Mouse (Mus musculus) lung, postnatal 36 days (tissue): ENCODE results near the gene Ada.
"Not testable (repeated sequence)": the region's sequence is repeated elsewhere in the genome, so short reads cannot be mapped to it uniquely, and the experiment has no call there.

Experiments used
- DNase-seq: peaks from one replicate; pipeline ENCODE4 v3.0.0; 2022; ENCODE audit warnings: mixed read lengths

The Ada gene

GRCm38 (mm10) chr2:163693716-163694314 is 56.2 kb downstream of the Ada start:
- DNase-seq = peak; percentile 75

DNA sequence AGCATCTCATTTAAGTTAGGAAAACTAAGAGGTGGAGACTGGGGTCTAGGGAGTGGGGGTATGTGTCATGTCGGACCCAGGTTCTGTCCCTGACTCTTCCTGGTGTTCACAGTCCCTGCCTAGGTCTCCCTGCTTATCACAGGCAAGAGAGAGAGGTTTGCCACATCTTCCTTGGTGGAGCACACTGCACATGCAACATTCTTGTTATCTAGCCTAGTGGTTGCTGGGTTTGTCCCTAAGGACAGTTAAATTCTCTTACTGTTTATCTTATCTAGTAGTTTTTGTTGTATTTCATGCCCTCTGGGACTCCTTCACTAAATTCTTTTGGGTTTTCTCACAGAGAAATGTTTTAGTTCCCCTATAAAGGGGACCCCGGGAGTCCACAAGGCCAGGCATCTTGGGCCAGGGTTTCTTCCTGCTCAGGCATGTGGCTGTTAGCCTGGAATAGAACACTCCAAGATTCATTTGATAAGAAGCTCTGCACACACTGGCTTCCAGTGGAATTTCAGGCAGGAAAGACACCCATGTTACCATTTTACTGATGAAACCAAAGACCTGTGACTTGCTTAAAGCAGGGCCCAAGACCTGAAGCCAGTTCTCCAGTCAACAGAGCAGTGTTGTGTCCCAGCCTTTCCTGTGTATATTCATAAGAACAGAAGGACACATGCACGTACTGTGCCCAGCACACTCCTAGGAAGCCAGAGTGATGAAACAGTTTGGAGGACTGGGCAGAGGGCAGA is 57.0 kb downstream of the Ada start:
- DNase-seq = no peak

DNA sequence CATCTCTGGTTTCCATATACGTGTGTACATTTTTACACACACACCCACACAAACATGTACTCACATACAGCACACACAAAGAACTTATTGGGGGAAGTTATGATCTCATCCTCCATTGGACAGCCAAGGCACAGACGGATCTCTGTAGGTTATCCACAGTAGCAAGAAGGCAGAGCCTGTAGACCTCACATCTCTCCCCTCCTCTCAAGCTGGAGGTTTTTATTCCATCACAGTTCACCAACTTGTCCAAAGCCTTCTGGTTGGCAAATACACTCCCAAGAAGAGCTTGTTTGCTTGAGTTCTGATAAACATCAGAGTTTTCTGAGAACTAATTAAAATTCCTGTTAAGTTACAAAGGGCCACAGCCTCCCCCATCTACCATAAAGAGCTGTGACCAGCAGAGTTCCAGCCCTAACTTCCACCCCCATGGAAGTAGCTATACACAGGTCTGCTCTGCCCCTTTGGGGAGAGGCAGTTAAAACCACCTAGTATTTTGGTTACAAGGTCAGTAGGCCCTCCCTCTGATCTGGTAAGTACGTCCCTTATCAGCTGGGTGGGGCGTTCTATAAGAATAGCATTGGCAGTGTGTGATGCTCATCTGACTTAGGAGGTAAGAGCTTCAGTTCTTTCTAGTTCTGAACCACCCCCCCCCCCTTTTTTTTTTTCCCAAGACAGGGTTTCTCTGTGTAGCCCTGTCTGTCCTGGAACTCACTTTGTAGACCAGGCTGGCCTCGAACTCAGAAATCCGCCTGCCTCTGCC is 58.0 kb downstream of the Ada start:
- DNase-seq = no peak

DNA sequence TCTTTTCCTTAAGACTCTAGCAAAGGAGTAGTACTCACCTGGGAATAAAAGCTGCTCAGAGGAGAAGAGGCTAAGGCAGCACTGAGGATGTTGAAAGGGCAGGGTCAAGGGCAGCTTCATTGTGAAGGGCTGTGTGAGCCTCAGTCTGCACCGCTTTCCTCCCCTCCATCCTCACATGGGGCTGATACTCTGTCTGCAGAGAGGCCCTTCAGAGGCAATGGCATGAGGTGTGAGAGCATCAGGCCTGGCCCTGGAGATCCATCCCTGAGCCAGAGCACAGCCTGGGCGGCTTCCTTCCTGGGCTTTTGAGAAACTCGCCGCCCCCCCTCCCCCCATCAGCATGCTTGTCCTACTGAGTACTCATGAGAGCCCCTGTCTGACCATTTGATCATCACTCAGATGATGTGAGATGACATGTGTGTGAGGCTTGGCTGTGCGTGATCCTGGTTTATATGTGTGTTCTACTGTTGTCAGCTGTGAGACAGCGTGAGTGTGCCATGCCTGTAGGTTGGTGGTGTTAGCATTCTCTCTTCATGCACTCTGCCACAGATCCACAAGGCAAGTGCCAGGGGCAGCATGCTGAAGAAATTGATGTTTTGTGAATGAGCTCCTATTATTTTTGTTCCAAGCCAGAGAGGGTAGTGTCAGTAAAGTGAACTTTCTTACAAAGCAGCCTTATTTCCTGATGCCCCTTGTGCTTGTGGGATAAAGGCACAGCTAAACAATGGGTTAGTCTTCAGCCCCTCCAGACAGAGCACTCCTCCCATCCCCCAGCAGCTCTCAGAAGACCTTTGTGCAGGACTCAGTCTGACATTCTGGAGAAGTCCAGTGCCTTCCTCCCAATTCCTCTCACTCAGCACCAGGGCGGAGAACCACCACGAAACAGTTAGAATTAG is 59.4 kb downstream of the Ada start:
- no peak for DNase-seq

DNA sequence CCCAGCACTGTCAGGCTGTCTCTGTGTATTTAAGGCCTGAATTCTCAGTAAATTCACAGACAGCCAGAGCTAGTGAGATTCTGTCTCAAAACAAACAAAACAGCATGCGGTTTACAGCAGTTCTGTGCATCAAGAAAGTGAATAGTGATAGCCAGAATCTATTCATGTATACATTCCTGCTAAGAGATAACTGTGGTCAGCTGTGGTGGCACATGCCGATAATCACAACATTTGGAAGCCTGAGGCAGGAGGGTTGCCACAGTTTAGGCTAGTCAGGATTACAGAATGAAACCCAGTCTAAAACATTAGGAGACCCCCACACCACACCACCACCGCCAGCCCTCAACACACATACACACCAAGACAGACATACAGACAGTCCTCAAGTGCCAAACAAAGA is 60.3 kb downstream of the Ada start:
- no peak for DNase-seq

- DNase-seq = not testable (repeated sequence)
Observed at GRCm38 (mm10) chr2:163688377-163688776, 61.7 kb downstream of the Ada start.

- no peak for DNase-seq
Observed at GRCm38 (mm10) chr2:163686886-163687285, 63.2 kb downstream of the Ada start.

DNA sequence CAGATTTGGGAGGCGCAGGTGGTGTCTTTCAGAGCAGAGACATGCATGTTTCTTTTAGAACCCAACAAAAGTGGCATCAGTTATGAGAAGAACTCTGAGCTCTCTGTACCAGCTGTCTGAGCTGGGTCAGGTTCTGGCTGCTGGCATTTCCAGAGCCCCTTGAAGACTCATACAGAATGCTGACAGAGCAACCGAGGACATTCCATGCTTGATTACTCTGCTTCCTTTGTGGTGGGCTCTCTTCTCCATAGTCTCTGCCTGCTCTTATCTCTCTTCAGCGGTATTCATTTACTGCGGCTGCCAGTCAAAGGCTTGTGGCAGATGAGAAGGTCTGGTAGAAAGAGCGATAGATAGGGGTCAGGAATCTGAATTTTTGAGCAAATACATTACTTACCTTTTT is 63.8 kb downstream of the Ada start:
- DNase-seq = no peak

- DNase-seq = peak; percentile 78
Observed at GRCm38 (mm10) chr2:163685761-163686200, 64.3 kb downstream of the Ada start.

DNA sequence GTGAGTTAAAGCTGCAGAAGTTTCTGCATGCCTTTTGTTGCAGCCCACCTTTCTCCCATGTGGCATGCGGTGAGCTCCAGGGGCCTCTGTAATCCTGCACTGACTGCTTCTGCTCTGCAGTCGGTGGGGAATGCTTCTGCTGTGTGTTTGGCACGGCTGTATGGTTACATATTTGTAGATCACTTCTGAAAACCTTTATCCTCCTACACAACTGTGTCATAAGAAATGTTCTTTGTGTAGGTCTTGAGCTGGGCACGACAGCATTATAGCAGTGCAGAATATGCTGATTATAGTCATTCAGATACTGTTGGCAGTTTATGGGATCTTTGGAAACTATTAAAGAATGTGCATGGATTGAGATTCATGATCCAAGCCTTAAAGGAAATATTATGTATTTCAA is 64.8 kb downstream of the Ada start:
- no peak for DNase-seq

GRCm38 (mm10) chr2:163682344-163682743 is 67.7 kb downstream of the Ada start:
- DNase-seq = no peak

DNA sequence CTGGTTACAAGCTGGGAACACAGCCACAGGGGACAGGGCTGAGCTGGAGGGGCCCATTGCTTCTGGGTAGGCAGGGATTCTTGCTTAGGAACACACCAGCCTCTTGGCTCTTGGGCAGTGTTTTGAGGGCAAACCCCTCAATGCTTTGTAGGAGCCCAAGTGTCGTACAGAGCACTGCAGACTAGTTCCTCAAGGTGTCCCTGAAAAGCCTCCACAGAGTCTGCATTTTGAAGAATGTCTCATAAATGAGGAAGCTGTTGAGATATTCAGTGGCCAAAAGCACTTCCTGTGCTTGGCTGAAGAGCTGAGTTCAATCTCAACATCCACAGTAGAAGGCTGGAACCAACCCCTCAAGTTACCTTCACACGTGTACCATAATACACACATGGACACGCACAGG is 73.3 kb downstream of the Ada start:
- DNase-seq = no peak
